Mouse (Mus musculus) olfactory bulb, adult 2 months (tissue): ENCODE measurements around the gene Golgb1. TPM values are rescaled to one million over a fixed set of nuclear protein-coding genes. Genes with fewer than 3 reads are reported as not detected.
A peak's percentile ranks its signal among the peaks of the same experiment; 100 is the strongest.
"Not testable (repeated sequence)": the region's sequence is repeated elsewhere in the genome, so short reads cannot be mapped to it uniquely, and the experiment has no call there.

Experiments used
- H3K27ac ChIP-seq: fragments of 200-500 bp; 2 replicates; pipeline ENCODE4 v1.5.1; 2012; ENCODE audit warnings: low read depth, low read length; ENCODE audit not compliant: insufficient read depth
- H3K4me1 ChIP-seq: fragments of 200-500 bp; 2 replicates; pipeline ENCODE4 v1.6.1; 2012; ENCODE audit warnings: low read length; ENCODE audit not compliant: control insufficient read depth, insufficient read depth
- H3K4me3 ChIP-seq: fragments of 200-500 bp; 2 replicates; pipeline ENCODE4 v1.5.1; 2012; ENCODE audit warnings: mild to moderate bottlenecking, low read depth, low read length, moderate library complexity; ENCODE audit not compliant: insufficient read depth
- CTCF ChIP-seq: fragments of 200-500 bp; IDR thresholded peaks from 2 replicates; pipeline ENCODE4 v1.5.1; 2012; ENCODE audit warnings: low read depth, mild to moderate bottlenecking, low read length, moderate library complexity; ENCODE audit not compliant: insufficient read depth
- POLR2A ChIP-seq: fragments of 200-500 bp; IDR thresholded peaks from 2 replicates; pipeline ENCODE4 v1.6.1; 2012; ENCODE audit warnings: mild to moderate bottlenecking, low read depth, low read length, moderate library complexity; ENCODE audit not compliant: insufficient read depth
- WGBS: fragments of 180-500 bp; shearing (Covaris S2); methylation state at CpG from one replicate; pipeline ENCODE4 v1.1.7; 2018; 5-methylcytosine and 5-hydroxymethylcytosine counted together
- polyA plus RNA-seq: library from polyadenylated mRNA; stranded (reverse); fragments of >200 nt; gene quantifications from 2 replicates; pipeline ENCODE4 v1.2.4, GENCODE M21; 2012; ENCODE audit warnings: low replicate concordance; ENCODE audit not compliant: missing spikeins, insufficient read depth, insufficient read length

Gene Golgb1
- 36.6 TPM in 1 of 2 replicates, not detected in the other for polyA plus RNA-seq

DNA sequence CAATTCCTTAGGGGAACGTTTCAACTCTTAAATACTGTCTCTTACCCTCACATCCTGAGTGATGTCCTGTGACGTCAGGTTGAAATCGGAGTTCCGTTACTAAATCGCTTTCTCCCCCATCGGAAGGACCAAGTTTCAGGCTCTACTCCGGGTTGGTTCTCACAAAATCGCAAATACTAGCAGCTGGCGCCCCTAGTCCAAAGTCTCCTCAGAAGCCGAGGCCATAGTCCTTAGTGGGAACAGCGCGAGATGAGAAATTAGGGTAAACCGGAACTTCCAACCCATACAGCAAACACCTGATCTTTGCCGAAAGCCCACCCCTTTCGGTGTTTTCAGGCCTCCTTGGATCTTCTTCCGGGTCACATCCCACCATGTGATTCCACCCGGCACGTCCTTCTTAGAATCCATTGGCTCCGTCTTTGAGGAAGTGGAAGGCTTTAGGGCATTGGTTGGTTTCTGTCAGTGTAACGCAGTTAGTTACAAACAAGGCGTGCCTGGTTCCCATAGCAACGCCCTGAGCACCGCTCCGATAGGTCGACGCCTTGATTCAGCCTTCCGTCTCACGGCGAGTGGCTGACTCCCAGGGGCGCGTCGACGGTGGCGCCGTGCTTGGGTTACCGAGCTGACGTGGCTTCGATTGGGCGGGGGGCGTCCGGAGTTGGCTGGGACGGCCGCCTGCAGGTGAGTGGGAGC is at the start of gene Golgb1, which contains the start of gene Eaf2:
TSS of gene Golgb1 (plus strand) at position 558 of the 693 bp plus-strand sequence.
TSS of gene Eaf2 (minus strand) at position 421 of the 693 bp plus-strand sequence.
- peaks cover 4% of the 10 kb centered on the region for H3K4me1 ChIP-seq
- peak within 1 kb of the TSS; percentile 81 for H3K27ac ChIP-seq
- WGBS: under 1% methylated on average over 43 of the region's 43 CpGs
- H3K4me3 ChIP-seq: peak within 1 kb of the TSS; percentile 90
- TF ChIP-seq CTCF (no peak), POLR2A (no peak; the same call in 1 of the 2 replicates)

DNA sequence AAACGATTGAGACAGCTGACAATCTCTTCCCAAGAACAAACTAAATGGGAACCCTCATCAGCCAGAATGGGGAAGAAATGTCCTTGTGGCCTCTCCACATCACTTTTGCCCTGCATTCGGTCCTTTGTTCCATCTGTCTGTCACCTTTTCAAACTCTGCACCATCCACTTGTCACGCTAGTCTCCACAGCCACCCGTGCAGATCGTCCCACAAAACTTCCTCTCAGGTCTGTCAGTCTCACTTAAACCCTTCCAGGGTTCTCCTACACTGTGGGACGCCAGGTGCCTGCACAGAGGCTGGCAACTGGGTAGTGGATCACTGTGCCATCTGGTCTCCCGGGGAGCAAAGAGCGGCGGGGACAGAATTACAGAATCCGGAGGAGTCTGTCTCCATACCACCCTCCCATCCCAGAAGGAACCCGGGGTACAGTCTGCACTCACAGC is 47.3 kb upstream of the Golgb1 start:
- H3K27ac ChIP-seq: no peak overlapping the region
- peaks cover 4% of the 10 kb centered on the region for H3K4me1 ChIP-seq
- WGBS: 9% methylated on average over 11 of the region's 11 CpGs
- no peak for TF ChIP-seq POLR2A
- no peak for TF ChIP-seq CTCF
- peak overlapping the region; percentile 98 for H3K4me3 ChIP-seq

- TF ChIP-seq CTCF (no peak), POLR2A (peak; percentile 52; the same call in 1 of the 2 replicates)
- under 1% methylated on average over 61 of the region's 64 CpGs for WGBS
- H3K4me3 ChIP-seq: peak within 1 kb of the TSS; percentile 98
- no peak within 1 kb of the TSS for H3K27ac ChIP-seq
- peaks cover 4% of the 10 kb centered on the region for H3K4me1 ChIP-seq
Measured at GRCm38 (mm10) chr16:36828054-36828786, 46.7 kb upstream of the Golgb1 start, which contains the start of gene Iqcb1. Gene Iqcb1, plus strand, starts transcription at chr16:36828385.

GRCm38 (mm10) chr16:36828820-36829219 is 46.1 kb upstream of the Golgb1 start:
- peaks cover 4% of the 10 kb centered on the region for H3K4me1 ChIP-seq
- H3K27ac ChIP-seq: no peak overlapping the region
- H3K4me3 ChIP-seq: peak overlapping the region; percentile 98
- TF ChIP-seq POLR2A: no peak
- no peak for TF ChIP-seq CTCF
- 1% methylated on average over 11 of the region's 11 CpGs for WGBS

- H3K4me1 ChIP-seq, H3K27ac ChIP-seq, H3K4me3 ChIP-seq: not testable (repeated sequence)
- 90% methylated on average over 1 of the region's 1 CpGs for WGBS
Measured at GRCm38 (mm10) chr16:36846894-36847293, 28.0 kb upstream of the Golgb1 start.

GRCm38 (mm10) chr16:36851202-36851601 is 23.7 kb upstream of the Golgb1 start:
- TF ChIP-seq CTCF: no peak
- TF ChIP-seq POLR2A: no peak
- Histone ChIP-seq H3K4me3 (no peak overlapping the region), H3K4me1 (no peaks in the 10 kb centered on the region), H3K27ac (no peak overlapping the region)
- 90% methylated on average over 3 of the region's 3 CpGs for WGBS

DNA sequence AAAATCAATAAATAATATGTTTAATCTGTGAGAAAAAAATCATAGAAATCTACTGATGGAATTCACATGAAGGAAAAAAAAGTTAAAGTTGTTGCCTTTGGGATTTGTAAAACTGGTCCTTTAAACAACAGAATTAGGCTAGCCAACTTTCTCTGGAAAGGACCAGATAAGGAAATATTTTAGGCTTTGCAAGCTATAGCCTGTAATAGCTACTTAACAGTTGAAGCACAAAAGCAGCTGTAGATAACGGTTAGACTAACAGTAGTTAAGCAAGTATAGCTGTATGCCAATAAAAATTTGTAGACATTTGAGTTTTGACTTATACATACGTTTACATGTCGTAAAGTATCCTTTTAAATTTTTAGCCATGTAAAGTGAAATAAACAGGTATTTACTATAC is 11.4 kb upstream of the Golgb1 start:
- H3K4me1 ChIP-seq: no peaks in the 10 kb centered on the region
- no peak for TF ChIP-seq POLR2A
- TF ChIP-seq CTCF: no peak
- no peak overlapping the region for H3K4me3 ChIP-seq
- WGBS: 93% methylated on average over 3 of the region's 3 CpGs
- H3K27ac ChIP-seq: no peak overlapping the region

GRCm38 (mm10) chr16:36869442-36869841 is 5.5 kb upstream of the Golgb1 start:
- Histone ChIP-seq H3K27ac (no peak overlapping the region), H3K4me3 (no peak overlapping the region), H3K4me1 (peaks cover 4% of the 10 kb centered on the region)
- TF ChIP-seq CTCF (no peak), POLR2A (no peak)
- 98% methylated on average over 2 of the region's 2 CpGs for whole genome bisulfite sequencing

DNA sequence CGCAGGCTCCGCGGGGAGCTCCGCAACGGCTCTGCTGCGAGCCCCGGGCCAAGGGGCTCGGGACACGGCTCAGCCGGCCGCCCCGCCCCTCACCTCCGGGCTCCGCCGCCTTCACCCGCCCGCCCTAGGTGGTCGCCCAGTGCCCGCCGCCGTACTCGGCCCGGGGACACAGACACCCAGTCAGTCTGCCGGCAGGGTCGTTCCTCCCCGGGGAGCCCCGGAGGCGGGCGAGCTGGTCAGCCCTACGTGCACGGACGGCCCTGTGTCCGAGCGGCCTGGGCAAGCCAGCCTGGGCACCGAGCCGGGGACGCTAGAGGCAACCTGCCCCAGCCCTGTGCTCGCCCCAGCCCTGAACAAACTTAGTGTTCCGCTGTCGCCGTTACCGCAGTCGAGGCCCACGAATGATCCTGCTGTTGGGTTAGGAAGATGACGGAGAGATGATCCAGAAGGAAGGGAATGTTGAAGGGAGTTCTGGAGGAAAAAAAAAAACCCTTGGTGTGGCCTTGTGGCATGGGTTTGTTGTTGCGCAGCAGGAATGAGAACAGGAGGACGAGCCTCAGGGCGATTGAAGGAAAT is 424 bp downstream of the Golgb1 start:
- Histone ChIP-seq H3K27ac (peak overlapping the region; percentile 29; the same call in 1 of the 2 replicates), H3K4me3 (peak overlapping the region; percentile 82), H3K4me1 (peaks cover 4% of the 10 kb centered on the region)
- WGBS: under 1% methylated on average over 48 of the region's 48 CpGs
- TF ChIP-seq CTCF (no peak), POLR2A (peak; percentile 52; the same call in 1 of the 2 replicates)
